Mouse (Mus musculus) MEL (cell line): ENCODE measurements around the gene Il1r2.

ENCODE experiments used
- BHLHE40 ChIP-seq: IDR thresholded peaks from 2 replicates; pipeline ENCODE4 v1.6.1; 2012; ENCODE audit warnings: low read depth, mild to moderate bottlenecking, inconsistent platforms, low read length, improper control_type of control experiment, borderline replicate concordance
- CHD1 ChIP-seq: IDR thresholded peaks from 2 replicates; pipeline ENCODE4 v1.6.1; 2012; ENCODE audit warnings: low read depth, mild to moderate bottlenecking, inconsistent platforms, low read length, improper control_type of control experiment
- CTCF ChIP-seq, 3 experiments: IDR thresholded peaks in 2 of 3; conservative IDR thresholded peaks in 1 of 3; 2 replicates each; pipeline ENCODE4 v1.5.1; 2011 to 2012; ENCODE audit warnings: low read length in 3 of 3, low read depth in 2 of 3, mild to moderate bottlenecking in 2 of 3, improper control_type of control experiment in 1 of 3, inconsistent platforms in 1 of 3, mixed read lengths in 1 of 3, moderate library complexity in 1 of 3; ENCODE audit not compliant: control insufficient read depth in 1 of 3, insufficient read depth in 1 of 3, poor library complexity in 1 of 3, severe bottlenecking in 1 of 3
- JUND ChIP-seq: IDR thresholded peaks from 2 replicates; pipeline ENCODE4 v1.6.1; 2011; ENCODE audit warnings: low read depth, mild to moderate bottlenecking, improper control_type of control experiment, low read length
- MAX ChIP-seq: IDR thresholded peaks from 2 replicates; pipeline ENCODE4 v1.6.1; 2011; ENCODE audit warnings: low read length, improper control_type of control experiment
- POLR2A ChIP-seq, 2 experiments: IDR thresholded peaks; 2 replicates each; pipeline ENCODE4 v1.6.1; 2011 to 2012; ENCODE audit warnings: low read length in 2 of 2, mild to moderate bottlenecking in 2 of 2, control low read depth in 1 of 2, improper control_type of control experiment in 1 of 2, low read depth in 1 of 2, moderate library complexity in 1 of 2; ENCODE audit not compliant: control insufficient read depth in 1 of 2, insufficient read depth in 1 of 2, poor library complexity in 1 of 2
- POLR2AphosphoS5 ChIP-seq: IDR thresholded peaks from 2 replicates; pipeline ENCODE4 v1.6.1; 2012; ENCODE audit warnings: low read depth, borderline replicate concordance, mild to moderate bottlenecking, inconsistent platforms, low read length, moderate library complexity, mixed read lengths
- SIN3A ChIP-seq: IDR thresholded peaks from 2 replicates; pipeline ENCODE4 v1.6.1; 2012; ENCODE audit warnings: low read length, improper control_type of control experiment, inconsistent platforms
- TBP ChIP-seq: IDR thresholded peaks from 2 replicates; pipeline ENCODE4 v1.8.0; 2011; ENCODE audit warnings: low read depth, low read length, improper control_type of control experiment

- no peak for TF ChIP-seq POLR2AphosphoS5
- TF ChIP-seq BHLHE40, result no peak
- TF ChIP-seq POLR2A (IDR thresholded peaks at IDR 0.05; ENCODE audit: control insufficient read depth in 1 of 2, insufficient read depth in 1 of 2, low read depth in 1 of 2, low read length in 2 of 2, poor library complexity in 1 of 2), result no peak
- TF ChIP-seq TBP, result no peak
- no peak for TF ChIP-seq MAX
- TF ChIP-seq SIN3A, result no peak; the same call in 1 of the 2 replicates
- TF ChIP-seq JUND, result no peak
- no peak for TF ChIP-seq CHD1
- TF ChIP-seq CTCF (IDR thresholded peaks at IDR 0.05 in 2 of 3, conservative IDR thresholded peaks at IDR 0.05 in 1 of 3; ENCODE audit: control insufficient read depth in 1 of 3, insufficient read depth in 1 of 3, low read depth in 2 of 3, low read length in 3 of 3, poor library complexity in 1 of 3, severe bottlenecking in 1 of 3), result peak; percentile 49 to 90 (median 90)
These were observed 41.4 kb downstream of the Il1r2 start for GRCm38 (mm10) chr1:40115271-40115670.
